Mouse (Mus musculus): ENCODE measurements around the gene Ctsl.

Ctsl gene

DNA sequence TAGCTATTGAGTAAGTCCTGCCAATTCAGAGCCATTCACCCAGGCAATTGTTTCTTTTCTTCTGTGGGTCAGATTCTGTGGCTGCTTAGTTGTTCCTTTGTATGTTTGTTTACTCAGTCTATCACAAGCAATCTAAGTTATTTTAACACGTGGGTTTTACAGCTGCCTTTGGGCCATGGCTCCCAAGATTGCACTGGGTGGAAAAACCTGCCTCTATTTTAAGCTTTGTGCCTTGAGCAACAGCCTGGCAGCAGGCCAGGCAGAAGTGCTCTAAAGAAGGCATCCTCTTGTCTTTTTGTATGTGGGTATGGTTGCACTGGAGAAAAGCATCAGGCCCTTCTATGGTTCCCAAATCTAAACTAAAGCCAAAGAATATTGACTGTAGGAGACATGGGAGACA is 3.0 kb upstream of the Ctsl start:
- DNase-seq (ENCODE audit: low read depth, low spot score) = no peak

DNA sequence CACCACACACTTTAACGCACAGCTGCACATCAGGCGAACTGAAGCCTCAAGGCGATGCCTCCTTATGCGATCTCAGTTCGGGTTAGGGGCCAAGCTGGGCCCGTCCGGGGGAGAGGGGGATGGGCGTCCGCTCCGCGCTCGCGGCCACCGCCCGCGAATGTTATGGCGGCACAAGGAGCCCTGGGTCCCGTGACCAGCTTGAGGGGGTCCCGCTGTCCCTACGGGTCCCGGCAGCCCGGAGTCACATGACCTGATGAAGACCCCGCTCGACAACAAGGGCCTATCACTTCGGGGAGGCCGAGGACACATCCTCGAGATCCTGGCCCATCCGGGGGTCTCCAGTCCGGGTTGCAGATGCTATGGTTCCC is 901 bp downstream of the Ctsl start:
- no peak for DNase-seq (ENCODE audit: low read depth, low spot score)

DNA sequence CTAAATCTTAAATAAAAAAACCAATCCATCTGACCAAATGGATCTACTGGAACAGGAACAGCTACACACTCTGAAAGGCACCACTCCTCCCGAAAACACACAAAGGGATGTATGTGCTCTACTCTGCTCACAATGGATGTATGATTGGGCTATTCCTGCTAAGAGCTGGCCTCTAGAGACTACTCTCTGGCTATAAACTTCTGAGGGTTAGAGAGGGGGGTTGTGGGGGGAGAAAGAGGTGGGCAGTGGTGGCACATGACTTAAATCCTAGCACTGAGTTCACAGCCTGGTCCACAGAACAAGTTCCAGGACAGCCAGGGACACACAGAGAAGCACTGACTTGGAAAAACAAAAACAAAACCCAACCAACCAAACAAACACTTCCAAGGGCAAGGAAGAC is 2.1 kb downstream of the Ctsl start:
- DNase-seq (ENCODE audit: low read depth, low spot score) = no peak

DNA sequence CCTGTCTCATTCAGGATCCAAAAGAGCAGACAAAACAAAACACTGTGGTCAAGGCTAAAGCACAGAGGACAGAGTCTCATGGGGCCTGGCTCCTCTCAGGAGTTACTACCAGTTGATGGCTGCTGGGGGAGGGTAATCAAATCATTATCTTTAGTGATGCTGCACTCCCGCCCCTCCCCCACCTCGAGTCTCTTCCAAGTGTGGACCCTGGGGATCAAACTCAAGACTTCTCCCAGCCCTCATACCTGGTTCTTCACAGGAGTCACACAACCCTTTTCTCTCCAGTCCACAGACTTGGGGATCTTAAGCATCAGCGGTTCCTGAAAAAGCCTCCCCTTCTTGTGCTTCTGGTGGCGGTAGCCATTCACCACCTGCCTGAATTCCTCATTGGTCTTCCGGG is 3.1 kb downstream of the Ctsl start:
- no peak for DNase-seq (ENCODE audit: low read depth, low spot score)

DNA sequence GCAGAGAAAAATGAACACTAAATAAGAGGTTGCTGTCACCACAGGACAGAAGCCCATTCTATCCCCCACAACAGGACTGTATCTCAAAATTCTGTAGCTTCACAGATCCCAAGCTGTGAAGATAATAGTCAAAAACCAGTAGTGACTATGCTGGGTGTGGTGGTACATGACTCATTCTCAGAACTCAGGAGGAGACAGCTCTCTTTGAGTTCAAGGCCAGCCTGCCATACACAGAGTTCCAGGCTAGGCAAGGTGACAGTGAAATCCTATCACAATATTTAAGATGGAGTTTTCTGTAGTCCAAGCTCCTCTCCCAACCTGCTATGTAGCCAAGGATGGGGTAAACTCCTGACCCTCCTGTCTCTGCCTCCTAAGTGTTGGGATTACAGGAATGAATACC is 5.4 kb downstream of the Ctsl start:
- DNase-seq (ENCODE audit: low read depth, low spot score) = no peak

DNA sequence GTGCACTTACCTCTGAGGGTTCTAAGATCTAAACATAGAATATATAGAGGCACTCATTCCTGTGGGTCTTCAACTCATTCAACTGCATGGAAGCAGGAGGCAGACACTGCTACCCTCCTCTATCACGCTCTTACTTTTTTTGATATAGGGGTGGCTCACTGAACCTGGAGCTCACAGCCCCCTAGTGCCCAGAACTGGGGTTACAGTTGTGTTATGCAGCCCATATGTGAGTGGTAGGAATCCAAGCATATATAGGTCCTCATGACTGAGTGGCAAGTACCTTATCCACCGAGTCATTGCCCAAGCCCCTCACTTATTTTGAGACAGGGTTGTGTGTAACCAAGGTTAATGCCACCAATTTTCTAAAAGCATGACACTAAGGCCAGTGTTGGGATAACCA is 6.4 kb downstream of the Ctsl start:
- DNase-seq (ENCODE audit: low read depth, low spot score) = no peak

DNA sequence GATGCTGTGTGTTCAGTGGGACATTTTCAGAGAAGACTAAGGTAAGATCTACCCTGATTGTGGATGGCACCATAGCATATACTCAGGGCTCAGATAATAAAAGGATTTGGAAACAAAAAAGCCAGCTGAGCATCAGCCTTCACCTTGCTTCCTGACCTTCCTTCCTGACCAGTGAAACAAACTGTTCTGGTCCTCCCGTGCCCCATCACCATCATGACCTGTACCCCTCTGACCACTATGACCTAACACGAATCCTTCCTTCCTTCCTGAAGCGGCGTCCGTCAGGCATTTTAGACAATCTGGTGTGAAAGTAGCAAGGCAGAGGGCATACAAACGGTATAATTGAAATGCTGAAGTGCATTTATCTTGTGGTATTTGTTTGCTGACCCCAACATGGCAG is 8.6 kb downstream of the Ctsl start:
- DNase-seq (ENCODE audit: low read depth, low spot score) = no peak

DNA sequence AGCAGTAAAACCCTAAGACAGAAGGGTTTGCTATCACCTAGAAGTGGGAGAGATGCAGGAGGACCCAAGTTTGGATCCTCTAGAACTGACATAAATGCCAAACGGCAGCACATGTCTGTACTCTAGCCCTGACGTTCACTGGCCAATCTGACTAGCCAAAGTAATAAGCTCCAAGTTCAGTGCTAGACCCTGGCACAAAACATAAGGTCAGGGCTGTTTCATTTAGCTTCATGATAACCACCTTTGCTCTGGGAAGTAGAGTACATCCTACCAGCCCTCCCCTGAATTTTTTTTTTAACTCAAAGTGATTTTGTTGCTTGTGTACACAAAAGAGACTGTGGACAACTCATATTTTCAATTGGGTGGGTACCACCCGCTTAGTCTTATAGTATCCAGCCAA is 9.7 kb downstream of the Ctsl start:
- DNase-seq (ENCODE audit: low read depth, low spot score) = no peak

DNA sequence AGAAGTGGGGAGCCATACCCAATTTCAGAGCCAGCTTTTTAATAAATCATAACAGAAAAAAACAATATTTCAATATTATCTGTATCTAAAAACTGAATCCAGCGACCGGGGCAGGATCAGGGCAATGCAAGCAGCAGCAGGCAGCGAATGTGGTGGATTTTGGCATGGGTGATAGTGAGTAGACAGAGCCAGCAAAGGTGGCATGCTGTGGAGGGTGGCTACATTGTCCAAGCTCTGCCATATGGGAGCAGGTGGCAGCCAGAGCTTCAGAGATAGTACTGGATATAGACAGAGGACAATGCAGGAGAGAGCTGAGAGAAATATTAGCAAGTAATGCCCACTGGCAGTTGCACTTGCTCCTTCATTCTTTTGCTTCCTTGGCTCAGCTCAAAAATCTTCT is 11.0 kb downstream of the Ctsl start:
- DNase-seq (ENCODE audit: low read depth, low spot score) = no peak

DNA sequence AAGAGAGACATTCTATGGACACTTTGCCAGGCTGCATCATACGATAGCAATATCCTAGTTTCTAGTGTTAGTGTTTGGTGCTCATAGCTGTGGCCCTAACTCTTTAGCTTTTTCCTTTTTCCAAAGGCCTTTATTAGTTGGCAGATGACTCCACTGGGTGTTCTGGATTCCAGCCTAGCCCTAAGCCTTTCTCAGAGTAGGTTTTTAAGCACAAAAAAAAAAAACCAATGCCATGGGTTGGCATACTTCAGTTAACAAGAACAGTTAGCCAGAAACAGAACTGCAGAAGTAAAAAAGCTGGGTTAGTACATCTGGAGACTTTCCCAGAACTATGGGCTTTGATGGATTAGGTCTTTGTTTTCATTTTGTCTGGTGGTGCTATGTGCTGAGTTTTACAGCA is 12.2 kb downstream of the Ctsl start:
- no peak for DNase-seq (ENCODE audit: low read depth, low spot score)

DNA sequence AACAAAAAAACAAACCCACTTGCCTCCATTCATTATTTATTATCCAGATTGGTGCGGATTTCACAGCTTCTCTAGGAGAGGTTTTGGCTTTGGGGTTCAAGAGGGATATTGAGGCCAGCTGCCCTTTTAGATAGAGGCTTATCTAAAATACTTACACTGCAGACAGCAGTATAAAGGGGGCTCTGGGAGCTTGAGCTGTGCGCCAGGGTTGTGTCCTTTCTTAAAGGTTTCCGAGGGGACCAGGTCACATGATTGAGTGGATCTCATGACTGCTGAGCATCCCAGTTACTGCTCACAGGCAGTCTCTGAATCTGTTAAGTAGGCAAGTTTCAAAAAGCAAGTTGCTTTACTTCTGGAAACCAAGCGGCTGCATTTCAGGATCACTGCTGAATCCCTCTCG is 13.3 kb downstream of the Ctsl start:
- DNase-seq (ENCODE audit: low read depth, low spot score) = no peak

DNA sequence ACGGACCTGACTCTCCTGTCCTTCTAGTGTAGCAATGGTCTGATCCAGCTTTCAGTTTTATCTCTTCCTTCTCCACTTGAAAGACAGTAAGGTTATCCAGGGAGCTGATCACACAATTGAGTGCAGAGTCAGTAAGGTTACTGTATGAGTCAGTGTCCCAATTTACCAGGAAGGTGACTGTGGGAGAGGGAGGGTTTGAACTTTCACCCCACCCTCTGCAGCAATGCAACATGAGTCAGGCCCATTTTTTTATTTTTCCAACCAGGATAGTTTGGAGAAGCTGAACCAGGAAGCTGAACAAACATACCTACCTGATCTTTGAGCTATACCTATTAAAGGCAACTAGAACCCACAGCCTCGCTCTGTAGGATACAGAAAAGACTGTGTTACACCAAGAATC is 21.2 kb downstream of the Ctsl start:
- no peak for DNase-seq (ENCODE audit: low read depth, low spot score)

DNA sequence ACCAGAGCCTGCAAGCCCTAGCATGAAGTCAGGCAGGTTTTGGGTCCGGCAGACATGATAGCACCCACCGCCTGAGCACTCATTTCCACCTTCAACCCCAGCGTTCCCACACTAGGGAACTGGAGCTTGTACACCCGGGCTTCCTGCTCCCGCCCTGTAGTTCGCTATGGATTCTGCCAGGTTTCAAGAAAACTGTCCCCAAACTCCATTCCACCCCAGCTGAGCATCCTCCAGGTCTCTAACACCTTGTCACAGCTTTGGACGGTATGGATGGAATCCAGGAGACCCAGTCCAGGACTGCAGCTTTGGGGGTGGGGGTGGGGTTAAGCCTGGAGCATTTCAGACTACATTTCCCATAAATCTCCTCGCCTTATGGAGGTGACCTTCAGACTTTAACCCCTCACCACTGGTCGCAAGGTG is 26.6 kb downstream of the Ctsl start:
- DNase-seq (ENCODE audit: low read depth, low spot score) = no peak

DNA sequence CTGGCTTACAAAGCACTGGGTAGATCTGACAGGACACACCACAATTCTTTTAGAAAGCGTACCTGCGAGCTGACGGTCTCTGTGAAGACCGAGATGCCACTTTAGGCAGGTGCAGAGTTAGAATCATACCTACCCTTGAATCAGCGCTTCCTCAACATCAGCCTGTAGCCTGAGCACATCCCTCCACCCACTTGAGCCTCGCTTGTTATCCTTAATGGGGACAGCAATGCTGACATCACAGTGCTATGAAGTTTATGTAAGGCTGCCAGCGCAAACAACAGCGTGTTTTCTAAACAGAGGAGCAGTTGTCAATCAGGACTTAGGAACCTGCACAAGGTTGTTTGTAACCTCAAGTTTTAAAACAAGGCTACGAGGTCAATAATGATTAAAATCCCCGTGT is 27.1 kb downstream of the Ctsl start:
- no peak for DNase-seq (ENCODE audit: low read depth, low spot score)

DNA sequence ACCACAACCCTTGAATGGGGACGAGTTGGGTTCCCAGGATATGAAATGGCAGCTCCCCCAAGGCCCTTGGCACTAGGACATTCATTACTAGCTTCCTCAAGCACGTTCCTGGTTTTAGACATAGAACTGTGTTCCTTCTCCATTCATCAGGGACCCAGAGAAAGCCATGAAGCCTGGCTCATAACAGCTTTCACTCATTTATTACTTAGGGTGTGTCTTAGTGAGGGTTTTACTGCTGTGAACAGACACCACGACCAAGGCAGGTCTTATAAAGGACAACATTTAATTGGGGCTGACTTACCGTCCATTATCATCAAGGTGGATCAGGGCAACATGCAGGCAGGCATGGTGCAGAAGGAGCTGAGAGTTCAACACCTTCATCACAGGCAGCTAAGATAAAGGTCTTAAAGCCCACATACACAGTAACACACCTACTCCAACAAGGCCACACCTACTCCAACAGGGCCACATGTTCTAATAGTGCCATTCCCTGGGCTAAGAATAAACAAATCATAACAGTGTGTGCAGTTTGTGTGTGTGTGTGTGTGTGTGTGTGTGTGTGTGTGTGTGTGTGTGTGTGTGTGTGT is 35.1 kb downstream of the Ctsl start:
- DNase-seq (ENCODE audit: low read depth, low spot score) = no peak

DNA sequence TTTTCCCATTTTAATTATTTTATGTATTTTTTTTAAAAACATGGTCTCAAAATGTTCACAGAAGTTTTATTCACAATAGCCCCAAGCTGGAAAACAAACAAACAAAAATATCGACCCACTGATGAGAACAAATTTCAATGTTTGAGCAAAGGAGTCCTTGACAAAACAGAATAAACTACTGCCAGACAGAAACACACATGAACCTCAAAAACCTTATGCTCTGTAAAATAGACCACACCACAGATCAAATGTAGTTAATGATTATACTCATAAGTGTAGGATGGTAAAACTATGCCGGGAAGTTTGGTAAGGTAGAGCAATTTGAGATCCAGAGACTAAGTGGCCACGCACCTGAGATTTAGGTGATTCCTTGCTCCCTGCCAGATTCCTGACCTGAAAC is 37.6 kb downstream of the Ctsl start:
- DNase-seq (ENCODE audit: low read depth, low spot score) = no peak

DNA sequence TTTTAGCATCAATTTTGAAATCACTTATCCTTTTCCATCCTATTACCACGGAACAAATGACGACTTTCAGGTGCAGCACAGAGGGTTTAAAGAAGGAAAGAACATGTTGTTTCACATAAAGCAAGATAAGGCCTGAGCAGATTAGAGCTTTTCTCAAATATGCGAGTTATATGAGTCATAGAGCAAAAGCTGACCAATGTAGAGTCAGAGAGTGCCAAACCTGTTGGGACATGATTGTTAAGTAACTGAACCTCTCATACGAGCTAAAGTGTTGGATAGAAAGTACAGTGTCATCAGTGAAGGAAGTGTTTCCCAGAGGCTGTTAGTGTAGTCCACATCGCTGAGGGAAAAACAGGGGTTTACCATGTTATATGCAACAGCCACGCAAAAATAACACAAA is 38.4 kb downstream of the Ctsl start:
- DNase-seq (ENCODE audit: low read depth, low spot score) = no peak

DNA sequence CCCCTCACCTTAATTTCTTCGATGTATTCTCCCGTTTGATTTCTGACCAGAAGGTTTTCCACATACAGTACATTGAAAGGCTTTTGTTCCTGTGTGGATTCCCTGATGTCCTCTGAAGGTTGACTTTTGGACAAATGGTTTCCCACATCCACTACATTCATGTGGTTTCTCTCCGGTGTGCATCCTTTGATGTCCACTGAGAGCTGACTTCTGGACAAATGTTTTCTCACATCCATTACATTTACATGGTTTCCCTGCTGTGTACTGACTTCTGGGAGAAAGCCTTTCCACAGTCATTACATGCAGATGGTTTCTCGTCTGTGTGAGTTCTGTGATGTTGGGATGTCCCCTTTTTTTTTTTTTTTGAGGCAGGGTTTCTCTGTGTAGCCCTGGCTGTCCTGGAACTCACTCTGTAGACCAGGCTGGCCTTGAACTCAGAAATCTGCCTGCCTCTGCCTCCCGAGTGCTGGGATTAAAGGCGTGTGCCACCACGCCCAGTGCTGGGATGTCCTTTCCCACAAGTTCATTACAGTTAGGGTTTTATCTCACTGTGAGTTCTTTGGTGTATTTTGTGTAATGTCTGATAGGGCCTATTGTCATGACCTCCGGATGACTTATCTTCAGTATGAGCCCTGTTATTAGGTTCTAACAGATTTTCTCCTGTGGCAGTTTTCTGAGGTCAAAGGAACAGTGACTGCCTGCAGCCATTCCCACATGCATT is 48.0 kb downstream of the Ctsl start:
- DNase-seq (ENCODE audit: low read depth, low spot score) = no peak

DNA sequence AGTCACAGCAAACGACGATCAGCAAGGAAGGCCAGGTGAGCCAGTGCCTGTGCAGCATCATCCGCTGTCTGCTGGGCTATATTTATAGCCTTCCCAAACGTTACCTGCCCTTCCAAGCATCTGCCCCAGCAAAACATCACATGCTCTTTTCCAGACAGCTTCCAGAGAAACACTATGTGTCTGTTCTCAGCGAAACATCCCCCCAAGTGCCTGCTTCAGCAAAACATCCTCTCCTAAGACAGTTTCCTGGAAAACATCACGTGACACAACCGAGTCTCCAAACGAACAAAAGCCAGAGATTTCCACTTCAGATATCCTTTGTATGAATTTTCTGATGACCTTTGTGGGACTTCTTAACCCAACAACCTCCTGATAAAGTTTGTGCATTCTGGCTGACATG is 50.4 kb downstream of the Ctsl start:
- no peak for DNase-seq (ENCODE audit: low read depth, low spot score)

DNA sequence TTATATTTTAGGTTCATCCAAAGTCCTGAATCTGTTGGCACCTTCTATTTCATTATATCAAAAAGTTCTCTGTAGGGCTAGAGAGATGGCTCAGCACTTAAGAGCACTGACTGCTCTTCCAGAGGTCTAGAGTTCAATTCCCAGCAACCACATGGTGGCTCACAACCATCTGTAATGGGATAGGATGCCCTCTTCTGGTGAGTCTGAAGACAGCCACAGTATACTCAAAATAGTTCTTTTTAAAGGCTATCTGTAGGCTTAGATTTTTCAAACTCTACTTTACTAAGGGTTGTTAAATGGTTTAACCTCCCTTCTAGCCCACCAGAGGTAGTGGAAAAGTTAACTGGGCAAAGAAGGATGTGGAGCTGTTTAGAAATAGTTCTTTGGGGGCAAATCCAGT is 50.9 kb downstream of the Ctsl start:
- no peak for DNase-seq (ENCODE audit: low read depth, low spot score)

DNA sequence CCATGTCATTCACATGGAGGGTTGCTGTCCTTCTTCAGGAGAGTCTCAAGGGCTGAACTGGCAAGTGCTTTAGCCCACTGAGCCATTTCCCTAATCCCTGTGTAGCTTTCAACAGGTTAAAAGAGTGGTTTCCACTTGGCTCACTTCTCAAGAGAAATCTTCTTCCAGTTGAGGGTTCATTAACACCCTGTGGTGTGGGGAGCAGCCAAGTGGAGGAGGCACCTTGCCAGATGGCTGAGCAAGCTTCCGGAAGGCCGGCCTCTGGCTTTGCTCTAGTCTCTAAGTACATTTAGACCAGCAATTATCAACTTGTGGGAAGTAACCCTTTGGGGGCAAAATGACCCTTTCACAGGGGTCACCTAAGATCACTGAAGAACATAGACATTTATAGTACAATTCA is 52.3 kb downstream of the Ctsl start:
- DNase-seq (ENCODE audit: low read depth, low spot score) = no peak

DNA sequence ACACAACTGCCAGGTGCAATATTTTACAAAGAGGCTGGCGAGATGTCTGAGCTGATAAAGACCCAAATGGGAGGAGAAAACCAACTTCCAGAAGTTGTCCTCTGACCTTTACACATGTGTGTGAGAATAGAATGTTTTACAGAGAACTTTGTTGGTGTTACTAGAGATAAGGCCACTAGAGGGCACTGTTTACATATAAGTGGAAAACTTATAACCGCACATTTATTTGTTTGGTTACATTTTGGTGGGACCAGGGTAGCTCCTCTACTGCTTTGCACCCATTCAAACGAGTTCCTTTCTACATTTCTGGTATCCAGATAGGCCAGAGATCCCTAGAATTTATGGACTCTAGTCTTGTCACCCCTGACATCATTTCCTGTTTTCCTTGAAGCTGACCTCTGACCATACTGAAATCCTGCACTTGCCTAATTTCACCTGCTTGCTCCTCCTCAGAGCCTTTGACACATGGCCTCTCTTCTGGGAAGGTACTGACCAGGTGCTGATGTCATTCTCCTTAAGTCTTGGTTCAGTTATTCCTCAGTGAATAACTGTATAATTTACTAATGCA is 55.1 kb downstream of the Ctsl start:
- DNase-seq (ENCODE audit: low read depth, low spot score) = no peak

DNA sequence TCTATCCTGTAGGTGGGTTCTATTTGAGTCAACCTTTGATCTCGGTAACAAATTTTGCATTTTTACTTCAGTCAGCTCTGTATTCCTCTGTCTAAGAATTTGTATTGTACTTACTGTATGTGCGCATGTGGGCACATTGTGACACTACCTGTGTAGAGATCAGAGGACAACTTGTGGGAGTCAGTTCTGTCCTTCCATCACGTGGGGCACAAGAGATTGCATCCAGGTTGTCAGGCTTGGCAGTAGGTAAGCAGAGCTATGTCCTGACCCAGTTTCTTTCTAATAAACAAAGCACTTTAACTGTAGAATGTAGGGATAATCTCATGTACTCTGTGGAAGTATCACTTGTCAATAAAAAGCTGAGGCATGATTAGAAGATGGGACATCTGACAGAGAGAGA is 56.6 kb downstream of the Ctsl start:
- DNase-seq (ENCODE audit: low read depth, low spot score) = no peak

DNA sequence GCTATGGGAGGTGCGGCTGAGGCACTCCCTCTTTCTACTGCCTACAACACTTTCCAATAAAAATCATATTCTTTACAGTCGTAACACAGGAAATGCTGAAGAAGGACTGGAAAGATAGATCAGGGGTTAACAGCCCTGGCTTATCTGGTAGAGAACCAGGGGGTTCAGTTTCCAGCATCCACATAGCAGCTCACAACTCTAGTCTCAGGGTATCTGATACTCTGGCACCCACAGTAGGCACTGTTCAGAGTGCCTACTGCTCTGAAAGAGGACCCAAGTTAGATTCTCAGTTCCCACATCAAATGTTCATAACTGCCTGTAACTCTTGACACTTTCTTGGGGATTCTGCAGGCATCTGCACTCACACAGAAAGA is 57.8 kb downstream of the Ctsl start:
- DNase-seq (ENCODE audit: low read depth, low spot score) = no peak

All from brain, embryonic 18.5 days (tissue).